Mouse (Mus musculus) limb, embryonic 14.5 days (tissue): ENCODE data around the gene Idnk. TPM values are rescaled to one million over a fixed set of nuclear protein-coding genes. Genes with fewer than 3 reads are reported as not detected.

Experiments
- ATAC-seq: fragments of 200-750 bp; cut with Nextera tagmentation; 2 replicates; pipeline ENCODE4 v1.8.0; 2017; ENCODE audit warnings: low read depth, moderate number of reproducible peaks, moderate TSS enrichment; ENCODE audit not compliant: low FRiP score
- DNase-seq: peaks from one replicate; pipeline ENCODE4 v3.0.0-alpha.2; 2015; ENCODE audit warnings: low spot score
- H3K27ac ChIP-seq: fragments of 300-500 bp; sonication (generic); replicated peaks from 2 replicates; pipeline ENCODE4 v1.5.1; 2014; ENCODE audit warnings: low read depth, mild to moderate bottlenecking, low read length, moderate library complexity, mixed read lengths
- H3K27me3 ChIP-seq: fragments of 300-500 bp; sonication (generic); 2 replicates; pipeline ENCODE4 v1.6.1; 2014; ENCODE audit warnings: low read length, mixed read lengths; ENCODE audit not compliant: control insufficient read depth, insufficient read depth
- H3K36me3 ChIP-seq: fragments of 300-500 bp; sonication (generic); 2 replicates; pipeline ENCODE4 v1.6.1; 2014; ENCODE audit warnings: mild to moderate bottlenecking, low read length, moderate library complexity, mixed read lengths; ENCODE audit not compliant: control insufficient read depth, insufficient read depth
- H3K4me1 ChIP-seq: fragments of 300-500 bp; sonication (generic); 2 replicates; pipeline ENCODE4 v1.6.1; 2014; ENCODE audit warnings: antibody characterized with exemption, low read length, mixed read lengths; ENCODE audit not compliant: control insufficient read depth, insufficient read depth
- H3K4me2 ChIP-seq: fragments of 300-500 bp; sonication (generic); replicated peaks from 2 replicates; pipeline ENCODE4 v1.6.1; 2014; ENCODE audit warnings: low read depth, mild to moderate bottlenecking, low read length, moderate library complexity; ENCODE audit not compliant: severe bottlenecking
- H3K4me3 ChIP-seq: fragments of 300-500 bp; sonication (generic); replicated peaks from 2 replicates; pipeline ENCODE4 v1.5.1; 2014; ENCODE audit warnings: low read length
- H3K9ac ChIP-seq: fragments of 300-500 bp; sonication (generic); 2 replicates; pipeline ENCODE4 v1.6.1; 2014; ENCODE audit warnings: mild to moderate bottlenecking, low read depth, low read length, moderate library complexity; ENCODE audit not compliant: severe bottlenecking
- H3K9me3 ChIP-seq: fragments of 300-500 bp; sonication (generic); 2 replicates; pipeline ENCODE4 v1.6.1; 2016; ENCODE audit warnings: low read length; ENCODE audit not compliant: control insufficient read depth
- POLR2A ChIP-seq: fragments of 200-500 bp; IDR thresholded peaks from 2 replicates; pipeline ENCODE4 v1.8.0; 2012; ENCODE audit warnings: inconsistent platforms, mild to moderate bottlenecking, moderate library complexity, borderline replicate concordance; ENCODE audit not compliant: insufficient read depth, insufficient read length; ENCODE audit errors: extremely low read depth
- WGBS: fragments of 180-500 bp; shearing (Covaris S2); extraction: QIAGEN DNeasy Blood & Tissue Kit; methylation state at CpG from one replicate; pipeline ENCODE4 v1.1.7; 2014; 5-methylcytosine and 5-hydroxymethylcytosine counted together
- polyA plus RNA-seq, 2 experiments: library from polyadenylated mRNA; depleted of rRNA in 1 of 2; stranded (reverse) in 1 of 2; unstranded in 1 of 2; fragments of >200 nt; fragmentation: Nextera tagmentation in 1 of 2; extraction: Ambion mirVana in 1 of 2; gene quantifications; 2 replicates each; pipeline versions ENCODE4 v1.2.1 to v1.2.3; 2012 to 2014

Idnk gene
- polyA plus RNA-seq, 2 experiments, result 17.7 to 31.1 TPM

DNA sequence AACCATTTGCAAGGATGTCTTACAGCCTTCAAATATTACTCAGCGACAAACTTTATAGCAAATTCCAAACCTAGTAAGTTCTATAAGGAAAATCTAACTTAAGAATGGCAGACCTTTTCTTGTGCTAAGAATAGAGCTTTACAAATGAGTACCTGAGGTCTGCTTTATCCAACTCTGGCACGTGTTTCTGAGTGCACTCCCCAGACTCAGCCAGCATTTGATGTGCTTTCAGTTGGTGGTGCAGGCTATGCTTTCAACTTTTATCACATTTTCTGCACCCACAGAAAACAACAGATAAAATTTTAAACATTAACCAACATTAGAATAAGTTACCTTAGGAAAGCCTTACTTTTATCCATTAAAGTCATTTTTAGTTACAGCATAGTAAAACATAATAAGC is 55.1 kb downstream of the Idnk start:
- H3K4me3 ChIP-seq, result no peak overlapping the region
- no peak overlapping the region for H3K27ac ChIP-seq
- TF ChIP-seq POLR2A, result no peak
- H3K4me1 ChIP-seq, result peaks cover 25% of the 10 kb centered on the region
- no peaks in the 10 kb centered on the region for H3K36me3 ChIP-seq
- DNase-seq, result no peak
- H3K27me3 ChIP-seq, result no peaks in the 10 kb centered on the region
- WGBS, result 77% methylated on average over 2 of the region's 2 CpGs
- no peak overlapping the region for H3K4me2 ChIP-seq
- H3K9me3 ChIP-seq, result no peaks in the 10 kb centered on the region
- no peak overlapping the region for H3K9ac ChIP-seq
- no peak for ATAC-seq

- WGBS, result 65% methylated on average over 8 of the region's 8 CpGs
- no peak for TF ChIP-seq POLR2A
- no peaks in the 10 kb centered on the region for H3K9me3 ChIP-seq
- H3K4me2 ChIP-seq, result peak overlapping the region; percentile 71
- no peak overlapping the region for H3K27ac ChIP-seq
- peak overlapping the region; percentile 90; the same call in 1 of the 2 replicates for H3K9ac ChIP-seq
- DNase-seq (no peak), ATAC-seq (no peak)
- peak overlapping the region; percentile 100 for H3K4me3 ChIP-seq
- H3K36me3 ChIP-seq, result no peaks in the 10 kb centered on the region
- H3K27me3 ChIP-seq, result no peaks in the 10 kb centered on the region
- peaks cover 25% of the 10 kb centered on the region for H3K4me1 ChIP-seq
Observed at GRCm38 (mm10) chr13:58213801-58214200, 56.4 kb downstream of the Idnk start.

Other genes starting within 250 kb of the Idnk start
- gene Spock1, start 249.3 kb upstream of the Idnk start, polyA plus RNA-seq (2012; rRNA removed), result 1.6 and 2.0 TPM in 2 replicates
- gene Spock1, start 249.3 kb upstream of the Idnk start, polyA plus RNA-seq (2014; fragmentation: Nextera tagmentation; extraction: Ambion mirVana), result 2.1 and 2.6 TPM in 2 replicates
- gene Klhl3, start 44.1 kb upstream of the Idnk start, polyA plus RNA-seq (2012; rRNA removed), result 3.7 and 5.2 TPM in 2 replicates
- gene Klhl3, start 44.1 kb upstream of the Idnk start, polyA plus RNA-seq (2014; fragmentation: Nextera tagmentation; extraction: Ambion mirVana), result 3.0 and 3.3 TPM in 2 replicates
- gene Hnrnpa0, start 29.1 kb upstream of the Idnk start, polyA plus RNA-seq (2012; rRNA removed), result 273 and 297 TPM in 2 replicates
- 55.3 and 57.5 TPM in 2 replicates for gene Hnrnpa0, start 29.1 kb upstream of the Idnk start, polyA plus RNA-seq (2014; fragmentation: Nextera tagmentation; extraction: Ambion mirVana)
- 78.5 and 92.2 TPM in 2 replicates for gene Ubqln1, start 58.0 kb downstream of the Idnk start, polyA plus RNA-seq (2012; rRNA removed)
- gene Ubqln1, start 58.0 kb downstream of the Idnk start, polyA plus RNA-seq (2014; fragmentation: Nextera tagmentation; extraction: Ambion mirVana), result 86.5 and 92.3 TPM in 2 replicates
- 18.8 and 27.3 TPM in 2 replicates for gene Gkap1, start 118.0 kb downstream of the Idnk start, polyA plus RNA-seq (2012; rRNA removed)
- gene Gkap1, start 118.0 kb downstream of the Idnk start, polyA plus RNA-seq (2014; fragmentation: Nextera tagmentation; extraction: Ambion mirVana), result 30.9 and 33.5 TPM in 2 replicates
- 0.69 and 0.89 TPM in 2 replicates for gene Kif27, start 201.5 kb downstream of the Idnk start, polyA plus RNA-seq (2012; rRNA removed)
- 0.39 and 0.58 TPM in 2 replicates for gene Kif27, start 201.5 kb downstream of the Idnk start, polyA plus RNA-seq (2014; fragmentation: Nextera tagmentation; extraction: Ambion mirVana)
- 15.3 and 15.7 TPM in 2 replicates for gene 2210016F16Rik, start 227.6 kb downstream of the Idnk start, polyA plus RNA-seq (2012; rRNA removed)
- gene 2210016F16Rik, start 227.6 kb downstream of the Idnk start, polyA plus RNA-seq (2014; fragmentation: Nextera tagmentation; extraction: Ambion mirVana), result 28.4 and 30.1 TPM in 2 replicates
- gene Rmi1, start 244.6 kb downstream of the Idnk start, polyA plus RNA-seq (2012; rRNA removed), result 14.4 and 15.2 TPM in 2 replicates
- gene Rmi1, start 244.6 kb downstream of the Idnk start, polyA plus RNA-seq (2014; fragmentation: Nextera tagmentation; extraction: Ambion mirVana), result 23.5 and 24.0 TPM in 2 replicates
- gene Hnrnpk, start 245.7 kb downstream of the Idnk start, polyA plus RNA-seq (2012; rRNA removed), result 816 and 883 TPM in 2 replicates
- gene Hnrnpk, start 245.7 kb downstream of the Idnk start, polyA plus RNA-seq (2014; fragmentation: Nextera tagmentation; extraction: Ambion mirVana), result 1,312 and 1,461 TPM in 2 replicates